Mouse (Mus musculus) layer of hippocampus, adult 2 months (tissue): ENCODE measurements around the gene Slc6a6. TPM values are rescaled to one million over a fixed set of nuclear protein-coding genes. Genes with fewer than 3 reads are reported as not detected.

Experiments
- DNase-seq, 2 experiments: peaks; one replicate each; pipeline ENCODE4 v3.0.0; 2022; ENCODE audit warnings: low spot score in 2 of 2
- H3K27ac ChIP-seq: fragments of 200-600 bp; 2 replicates; pipeline ENCODE4 v1.8.1; 2022
- H3K4me3 ChIP-seq: fragments of 200-600 bp; 2 replicates; pipeline ENCODE4 v1.8.1; 2022; ENCODE audit warnings: mild to moderate bottlenecking
- CTCF ChIP-seq: fragments of 200-600 bp; conservative IDR thresholded peaks from 2 replicates; pipeline ENCODE4 v1.8.1; 2022; ENCODE audit warnings: antibody characterized with exemption, mild to moderate bottlenecking, moderate library complexity
- total RNA-seq, 2 experiments: library from RNA; stranded (reverse); gene quantifications; 2 replicates each; pipeline ENCODE4 v1.2.3; 2021

Slc6a6 gene
- total RNA-seq, 2 experiments from 2014 or later: 136 to 138 TPM

- DNase-seq: peak; percentile 33 to 47
- peak overlapping the region; percentile 28 for H3K4me3 ChIP-seq
- H3K27ac ChIP-seq: peak overlapping the region; percentile 71
- TF ChIP-seq CTCF: no peak
Observed at GRCm38 (mm10) chr6:91679095-91679577, 4.7 kb upstream of the Slc6a6 start.

- TF ChIP-seq CTCF: no peak
- no peak for DNase-seq
- peak overlapping the region; percentile 71 for H3K27ac ChIP-seq
- no peak overlapping the region for H3K4me3 ChIP-seq
Observed at GRCm38 (mm10) chr6:91679716-91680115, 4.1 kb upstream of the Slc6a6 start.

GRCm38 (mm10) chr6:91681841-91682240, 2.0 kb upstream of the Slc6a6 start:
- no peak for TF ChIP-seq CTCF
- no peak overlapping the region for H3K4me3 ChIP-seq
- no peak for DNase-seq
- H3K27ac ChIP-seq: no peak overlapping the region

- no peak for DNase-seq
- Histone ChIP-seq H3K4me3 (no peak overlapping the region), H3K27ac (peak overlapping the region; percentile 99)
- peak; percentile 34 for TF ChIP-seq CTCF
Observed at GRCm38 (mm10) chr6:91683121-91683520, 732 bp upstream of the Slc6a6 start.

GRCm38 (mm10) chr6:91684474-91684829, 599 bp downstream of the Slc6a6 start:
- Histone ChIP-seq H3K27ac (peak overlapping the region; percentile 99), H3K4me3 (peak overlapping the region; percentile 83)
- no peak for TF ChIP-seq CTCF
- DNase-seq: no peak

- TF ChIP-seq CTCF: no peak
- DNase-seq: no peak
- Histone ChIP-seq H3K4me3 (peak overlapping the region; percentile 83), H3K27ac (peak overlapping the region; percentile 99)
Observed at GRCm38 (mm10) chr6:91684831-91685532, 1.1 kb downstream of the Slc6a6 start.

GRCm38 (mm10) chr6:91685533-91685883, 1.7 kb downstream of the Slc6a6 start:
- DNase-seq: peak; percentile 64 to 81
- Histone ChIP-seq H3K4me3 (peak overlapping the region; percentile 83), H3K27ac (peak overlapping the region; percentile 99)
- TF ChIP-seq CTCF: no peak

GRCm38 (mm10) chr6:91685896-91686295, 2.0 kb downstream of the Slc6a6 start:
- Histone ChIP-seq H3K27ac (peak overlapping the region; percentile 99), H3K4me3 (peak overlapping the region; percentile 83)
- no peak for DNase-seq
- no peak for TF ChIP-seq CTCF

- no peak for TF ChIP-seq CTCF
- Histone ChIP-seq H3K4me3 (peak overlapping the region; percentile 83), H3K27ac (peak overlapping the region; percentile 99)
- DNase-seq: no peak
Observed at GRCm38 (mm10) chr6:91686597-91686996, 2.7 kb downstream of the Slc6a6 start.

- no peak for DNase-seq
- H3K4me3 ChIP-seq: peak overlapping the region; percentile 12
- TF ChIP-seq CTCF: no peak
- peak overlapping the region; percentile 67 for H3K27ac ChIP-seq
Observed at GRCm38 (mm10) chr6:91688021-91688420, 4.2 kb downstream of the Slc6a6 start.

- no peak for TF ChIP-seq CTCF
- no peak for DNase-seq
Observed at GRCm38 (mm10) chr6:91689231-91689630, 5.4 kb downstream of the Slc6a6 start.

GRCm38 (mm10) chr6:91690222-91690621, 6.4 kb downstream of the Slc6a6 start:
- peak overlapping the region; percentile 49 for H3K27ac ChIP-seq

More at GRCm38 (mm10) chr6:91689231-91689630, 5.4 kb downstream of the Slc6a6 start:
- Histone ChIP-seq H3K27ac (0 out of 2 replicates have a peak overlapping the region, but pooled peaks have one; percentile 44), H3K4me3 (peak overlapping the region; percentile 0; the same call in 1 of the 2 replicates)

GRCm38 (mm10) chr6:91690646-91691045, 6.8 kb downstream of the Slc6a6 start:
- Histone ChIP-seq H3K27ac (peak overlapping the region; percentile 49; the same call in 1 of the 2 replicates), H3K4me3 (no peak overlapping the region)
- TF ChIP-seq CTCF: no peak
- no peak for DNase-seq

More at GRCm38 (mm10) chr6:91690222-91690621, 6.4 kb downstream of the Slc6a6 start:
- peak overlapping the region; percentile 20; the same call in 1 of the 2 replicates for H3K4me3 ChIP-seq
- no peak for TF ChIP-seq CTCF
- no peak for DNase-seq

GRCm38 (mm10) chr6:91691576-91691975, 7.7 kb downstream of the Slc6a6 start:
- Histone ChIP-seq H3K4me3 (no peak overlapping the region; the same call in 1 of the 2 replicates), H3K27ac (peak overlapping the region; percentile 43; the same call in 1 of the 2 replicates)
- DNase-seq: no peak
- no peak for TF ChIP-seq CTCF
